Mouse (Mus musculus) liver, embryonic 14.5 days (tissue): ENCODE measurements at regions not wholly inside any gene's neighbourhood (a gene's known extent, or its start where the extent isn't known, plus 50 kb on each side); places are given as distances from the start of the nearest gene placed in this dataset.
"Not testable (repeated sequence)": the region's sequence is repeated elsewhere in the genome, so short reads cannot be mapped to it uniquely, and the experiment has no call there.

Source experiments
- ATAC-seq: fragments of 200-750 bp; cut with Nextera tagmentation; 2 replicates; pipeline ENCODE4 v1.8.0; 2017; ENCODE audit warnings: moderate number of reproducible peaks, mild to moderate bottlenecking, moderate library complexity; ENCODE audit not compliant: insufficient read depth
- DNase-seq, 3 experiments: peaks; one replicate each; pipeline ENCODE4 v3.0.0-alpha.2; 2012 to 2013; ENCODE audit warnings: low read depth in 3 of 3, low spot score in 3 of 3
- H3K27ac ChIP-seq: fragments of 300-500 bp; sonication (generic); 2 replicates; pipeline ENCODE4 v1.5.1; 2014; ENCODE audit warnings: moderate library complexity, mild to moderate bottlenecking, control low read depth, inconsistent platforms
- H3K27me3 ChIP-seq: fragments of 300-500 bp; sonication (generic); 2 replicates; pipeline ENCODE4 v1.6.1; 2014; ENCODE audit warnings: mild to moderate bottlenecking, low read length, moderate library complexity; ENCODE audit not compliant: control insufficient read depth, insufficient read depth
- H3K36me3 ChIP-seq: fragments of 300-500 bp; sonication (generic); replicated peaks from 2 replicates; pipeline ENCODE4 v1.6.1; 2014; ENCODE audit warnings: low read depth; ENCODE audit not compliant: control insufficient read depth, insufficient read depth
- H3K4me1 ChIP-seq, 2 experiments: fragments of 200-500 bp in 1 of 2; fragments of 300-500 bp in 1 of 2; sonication (generic) in 1 of 2; replicated peaks; 2 replicates each; pipeline ENCODE4 v1.6.1; 2012 to 2014; ENCODE audit warnings: antibody characterized with exemption in 1 of 2, inconsistent platforms in 1 of 2, low read length in 1 of 2; ENCODE audit not compliant: control insufficient read depth in 2 of 2, insufficient read depth in 2 of 2
- H3K4me2 ChIP-seq: fragments of 300-500 bp; sonication (generic); 2 replicates; pipeline ENCODE4 v1.6.1; 2014; ENCODE audit warnings: low read depth, mild to moderate bottlenecking, control low read depth, moderate library complexity
- H3K4me3 ChIP-seq, 2 experiments: fragments of 200-500 bp in 1 of 2; fragments of 300-500 bp in 1 of 2; sonication (generic) in 1 of 2; 2 replicates each; pipeline ENCODE4 v1.5.1; 2012 to 2014; ENCODE audit warnings: low read depth in 2 of 2, low read length in 2 of 2, mild to moderate bottlenecking in 2 of 2, control low read depth in 1 of 2, inconsistent platforms in 1 of 2, moderate library complexity in 1 of 2; ENCODE audit not compliant: insufficient read depth in 1 of 2
- H3K9ac ChIP-seq: fragments of 300-500 bp; sonication (generic); replicated peaks from 2 replicates; pipeline ENCODE4 v1.6.1; 2014; ENCODE audit warnings: mild to moderate bottlenecking, control low read depth, moderate library complexity
- H3K9me3 ChIP-seq: fragments of 300-500 bp; sonication (generic); 2 replicates; pipeline ENCODE4 v1.6.1; 2016; ENCODE audit warnings: low read length, mixed read lengths; ENCODE audit not compliant: control insufficient read depth
- CTCF ChIP-seq: IDR thresholded peaks from 2 replicates; pipeline ENCODE4 v1.5.1; 2016; ENCODE audit warnings: antibody characterized with exemption, low read depth, control low read depth
- EP300 ChIP-seq: IDR thresholded peaks from 2 replicates; pipeline ENCODE4 v1.6.1; 2016; ENCODE audit warnings: antibody characterized with exemption, low read depth
- WGBS: fragments of 180-500 bp; shearing (Covaris S2); extraction: QIAGEN DNeasy Blood & Tissue Kit; methylation state at CpG from one replicate; pipeline ENCODE4 v1.1.7; 2014; ENCODE audit not compliant: insufficient replicate concordance; 5-methylcytosine and 5-hydroxymethylcytosine counted together

DNA sequence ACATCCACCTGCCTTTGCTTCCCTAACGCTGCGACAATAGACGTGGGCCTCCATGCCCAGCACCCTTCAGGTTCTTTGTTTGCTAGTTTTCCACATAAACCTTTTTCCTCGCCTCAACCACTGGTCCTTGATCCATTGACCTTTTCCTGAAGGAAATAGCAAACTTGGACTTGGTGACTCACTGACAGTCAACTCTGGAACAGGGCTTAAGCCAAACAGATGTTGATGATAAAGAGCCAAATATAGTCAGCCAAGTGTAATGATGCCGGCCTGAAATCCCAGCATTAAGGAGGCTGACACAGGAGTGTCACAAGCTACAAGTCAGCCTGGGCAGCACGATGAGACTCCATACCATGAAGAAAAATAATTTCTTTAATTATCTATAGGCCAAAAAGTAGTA is 62.9 kb upstream of the Thoc2 start:
- no peak overlapping the region for H3K27ac ChIP-seq

DNA sequence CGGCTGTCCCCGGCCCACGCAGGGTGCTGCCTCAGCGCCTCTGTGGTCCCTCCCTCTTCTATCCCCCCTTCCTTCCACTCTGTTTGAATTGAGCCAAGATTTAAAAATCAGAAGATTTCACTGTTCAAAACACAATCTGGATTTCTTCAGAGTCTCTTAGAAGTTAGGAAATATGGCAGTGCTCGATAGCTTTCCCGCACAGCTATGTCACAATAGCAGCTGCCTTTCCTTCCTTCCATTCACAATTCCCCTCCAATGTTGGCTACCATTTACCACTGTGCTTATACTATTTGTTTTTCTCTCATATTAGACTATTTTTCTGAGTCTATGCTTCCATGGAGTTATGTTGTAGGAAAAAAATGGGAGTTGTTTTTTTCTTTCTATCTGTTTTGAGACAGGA is 63.7 kb upstream of the Xiap start:
- ATAC-seq = no peak
- H3K4me3 ChIP-seq = no peak overlapping the region
- WGBS = 54% methylated on average over 2 of the region's 6 CpGs

More for the DNA sequence above, 62.9 kb upstream of the Thoc2 start:
- Histone ChIP-seq H3K9ac (no peak overlapping the region), H3K36me3 (no peaks in the 10 kb centered on the region), H3K4me1 (no peaks in the 10 kb centered on the region), H3K4me2 (no peak overlapping the region), H3K4me3 (no peak overlapping the region), H3K9me3 (no peaks in the 10 kb centered on the region), H3K27me3 (no peaks in the 10 kb centered on the region)
- DNase-seq (no peak), ATAC-seq (no peak)
- TF ChIP-seq CTCF (no peak), EP300 (no peak)
- 54% methylated on average over 6 of the region's 6 CpGs for WGBS

DNA sequence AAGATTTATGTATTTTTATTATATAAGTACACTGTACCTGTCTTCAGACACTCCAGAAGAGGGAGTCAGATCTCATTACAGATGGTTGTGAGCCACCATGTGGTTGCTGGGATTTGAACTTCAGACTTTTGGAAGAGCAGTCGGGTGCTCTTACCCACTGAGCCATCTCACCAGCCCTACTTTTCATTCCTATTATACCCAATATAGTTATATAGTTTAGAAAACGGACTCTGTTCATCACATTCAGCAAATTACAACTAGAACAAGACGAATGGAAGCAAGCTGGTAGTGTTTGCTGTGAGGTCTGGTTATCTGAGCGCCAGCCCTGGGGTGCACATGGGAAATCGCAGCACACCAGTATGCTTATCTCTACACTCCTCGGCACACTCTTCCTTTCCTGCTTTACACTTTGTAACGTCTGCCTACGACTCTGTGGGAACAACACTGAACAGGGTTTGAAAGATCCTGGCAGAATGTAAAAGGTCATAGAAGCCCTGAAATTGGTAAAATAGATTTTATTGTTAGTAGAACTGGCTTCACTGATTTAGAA is 58.8 kb upstream of the Xiap start:
- not testable (repeated sequence) for H3K36me3 ChIP-seq, H3K4me3 ChIP-seq, H3K27me3 ChIP-seq, H3K9me3 ChIP-seq, H3K4me1 ChIP-seq, H3K4me2 ChIP-seq, H3K27ac ChIP-seq, H3K9ac ChIP-seq, DNase-seq
- TF ChIP-seq EP300 = peak; percentile 79
- ATAC-seq = peak; percentile 85
- WGBS = 26% methylated on average over 8 of the region's 8 CpGs

More for the DNA sequence above, 63.7 kb upstream of the Xiap start:
- Histone ChIP-seq H3K27ac (no peak overlapping the region), H3K4me1 (0 out of 4 replicates have a peak, but pooled peaks cover 0 to 1% of the 10 kb centered on the region in 2 experiments), H3K9ac (no peak overlapping the region), H3K4me2 (no peak overlapping the region), H3K9me3 (no peaks in the 10 kb centered on the region), H3K27me3 (no peaks in the 10 kb centered on the region), H3K36me3 (no peaks in the 10 kb centered on the region)
- no peak for DNase-seq
- TF ChIP-seq EP300 (no peak), CTCF (no peak)

DNA sequence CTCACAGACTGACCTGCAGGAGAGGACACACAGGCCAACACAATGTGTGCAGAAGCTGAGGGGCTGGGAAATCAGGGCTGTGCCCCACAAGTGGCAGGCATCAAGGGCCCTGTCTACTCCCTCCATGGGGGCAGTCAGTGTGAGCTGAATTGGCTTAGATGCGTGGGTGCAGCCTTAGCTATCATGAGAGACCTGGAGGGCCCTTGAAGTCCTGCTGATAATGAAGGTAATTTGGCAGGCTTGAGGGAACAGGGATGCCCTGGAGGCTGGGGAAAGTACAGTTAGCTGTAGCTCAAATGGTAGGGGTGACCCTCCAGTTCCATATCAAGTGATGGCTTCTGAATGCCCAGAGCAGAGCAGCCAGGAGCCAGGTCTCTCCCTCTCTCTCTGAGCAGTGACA is 53.9 kb upstream of the Xiap start:
- 40% methylated on average over 1 of the region's 1 CpGs for WGBS

DNA sequence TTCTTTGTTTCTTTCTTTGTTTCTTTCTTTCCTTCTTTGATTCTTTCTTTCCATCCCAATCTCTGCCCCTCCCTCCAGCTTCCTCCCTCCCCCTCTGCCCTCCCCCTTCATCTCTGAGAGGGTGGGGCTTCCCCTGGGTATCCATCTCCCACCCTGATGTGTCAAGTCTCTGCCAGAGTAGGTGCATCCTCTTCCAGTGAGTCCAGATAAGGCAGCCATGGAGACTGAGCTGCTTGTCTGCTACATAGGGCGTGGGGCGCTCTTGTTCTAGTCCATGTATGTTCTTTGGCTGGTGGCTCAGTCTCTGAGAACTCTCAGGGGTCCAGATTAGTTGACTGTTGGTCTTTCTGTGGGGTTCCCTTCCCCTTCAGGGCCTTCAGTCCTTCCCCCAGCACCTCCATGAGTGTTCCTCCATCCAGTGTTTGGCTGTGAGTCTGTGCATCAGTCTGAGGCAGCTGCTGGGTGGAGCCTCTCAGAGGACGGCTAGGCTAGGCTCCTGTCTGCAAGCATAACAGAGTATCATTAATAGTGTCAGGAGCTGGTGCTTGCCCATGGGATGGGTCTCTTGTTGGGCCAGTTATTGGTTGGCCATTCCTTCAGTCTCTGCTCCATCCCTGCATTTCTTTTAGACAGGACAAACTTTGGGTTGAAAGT is 52.8 kb upstream of the Xiap start:
- WGBS = no CpG with 5 or more reads among the region's 3 CpGs
- not testable (repeated sequence) for H3K4me2 ChIP-seq, H3K4me3 ChIP-seq, H3K9me3 ChIP-seq, H3K4me1 ChIP-seq, H3K27me3 ChIP-seq, DNase-seq, H3K27ac ChIP-seq, H3K36me3 ChIP-seq, H3K9ac ChIP-seq
- peak; percentile 82 for ATAC-seq

More for the DNA sequence above, 53.9 kb upstream of the Xiap start:
- H3K36me3 ChIP-seq, H3K4me3 ChIP-seq, H3K4me2 ChIP-seq, H3K27ac ChIP-seq, DNase-seq, H3K9ac ChIP-seq, ATAC-seq, H3K9me3 ChIP-seq, H3K4me1 ChIP-seq, H3K27me3 ChIP-seq: not testable (repeated sequence)
